Mouse (Mus musculus) thymus, adult 2 months (tissue): ENCODE results near the gene Hspg2. TPM values are rescaled to one million over a fixed set of nuclear protein-coding genes. Genes with fewer than 3 reads are reported as not detected.

Experiments used
- DNase-seq: peaks from one replicate; pipeline ENCODE4 v3.0.0; 2021
- H3K27ac ChIP-seq: fragments of 200-500 bp; 2 replicates; pipeline ENCODE4 v1.5.1; 2012; ENCODE audit warnings: low read length, control low read depth; ENCODE audit not compliant: control insufficient read depth, insufficient read depth
- H3K27me3 ChIP-seq: fragments of 200-500 bp; 2 replicates; pipeline ENCODE4 v1.6.1; 2012; ENCODE audit warnings: mild to moderate bottlenecking, low read length, moderate library complexity, mixed read lengths; ENCODE audit not compliant: control insufficient read depth, insufficient read depth
- H3K36me3 ChIP-seq: fragments of 200-500 bp; 2 replicates; pipeline ENCODE4 v1.6.1; 2012; ENCODE audit warnings: mild to moderate bottlenecking, low read length, moderate library complexity; ENCODE audit not compliant: control insufficient read depth, insufficient read depth
- H3K4me1 ChIP-seq: fragments of 200-500 bp; replicated peaks from 2 replicates; pipeline ENCODE4 v1.6.1; 2012; ENCODE audit warnings: low read length; ENCODE audit not compliant: control insufficient read depth, insufficient read depth
- H3K4me3 ChIP-seq: fragments of 200-500 bp; 2 replicates; pipeline ENCODE4 v1.5.1; 2012; ENCODE audit warnings: mild to moderate bottlenecking, low read length, control low read depth, moderate library complexity; ENCODE audit not compliant: control insufficient read depth, insufficient read depth
- CTCF ChIP-seq: fragments of 200-500 bp; IDR thresholded peaks from 2 replicates; pipeline ENCODE4 v1.5.1; 2012; ENCODE audit warnings: mild to moderate bottlenecking, control low read depth, low read length, moderate library complexity, borderline replicate concordance; ENCODE audit not compliant: control insufficient read depth, poor library complexity, insufficient read depth; ENCODE audit errors: extremely low read depth
- POLR2A ChIP-seq: fragments of 200-500 bp; IDR thresholded peaks from 2 replicates; pipeline ENCODE4 v1.6.1; 2012; ENCODE audit warnings: mild to moderate bottlenecking, low read length, control low read depth, moderate library complexity; ENCODE audit not compliant: control insufficient read depth, poor library complexity, insufficient read depth; ENCODE audit errors: extremely low read depth
- WGBS: fragments of 180-500 bp; shearing (Covaris S2); methylation state at CpG from one replicate; pipeline ENCODE4 v1.1.7; 2018; 5-methylcytosine and 5-hydroxymethylcytosine counted together
- polyA plus RNA-seq: library from polyadenylated mRNA; depleted of rRNA; stranded (reverse); fragments of >200 nt; gene quantifications from 2 replicates; pipeline ENCODE4 v1.2.3, GENCODE M21; 2012; rRNA removed

Hspg2 gene
- polyA plus RNA-seq, 1 experiment = 21.6 TPM

GRCm38 (mm10) chr4:137603449-137604171, 135.0 kb downstream of the Hspg2 start:
- H3K36me3 ChIP-seq = peaks cover 23% of the 10 kb centered on the region
- 56% methylated on average over 11 of the region's 11 CpGs for WGBS
- DNase-seq = no peak
- H3K27ac ChIP-seq = no peak overlapping the region
- TF ChIP-seq POLR2A (no peak), CTCF (no peak)
- H3K27me3 ChIP-seq = no peaks in the 10 kb centered on the region
- H3K4me1 ChIP-seq = peaks cover 3% of the 10 kb centered on the region
- no peak overlapping the region for H3K4me3 ChIP-seq

GRCm38 (mm10) chr4:137607023-137607422, 138.5 kb downstream of the Hspg2 start:
- no peak for DNase-seq
- no peaks in the 10 kb centered on the region for H3K27me3 ChIP-seq
- H3K4me1 ChIP-seq = peaks cover 10% of the 10 kb centered on the region
- TF ChIP-seq POLR2A = no peak
- no peak for TF ChIP-seq CTCF
- H3K36me3 ChIP-seq = peaks cover 43% of the 10 kb centered on the region
- H3K4me3 ChIP-seq = no peak overlapping the region
- 92% methylated on average over 2 of the region's 2 CpGs for WGBS
- no peak overlapping the region for H3K27ac ChIP-seq

GRCm38 (mm10) chr4:137609281-137609680, 140.7 kb downstream of the Hspg2 start:
- Histone ChIP-seq H3K4me1 (peaks cover 7% of the 10 kb centered on the region), H3K27me3 (no peaks in the 10 kb centered on the region), H3K27ac (no peak overlapping the region), H3K4me3 (no peak overlapping the region), H3K36me3 (peaks cover 60% of the 10 kb centered on the region)
- 35% methylated on average over 7 of the region's 7 CpGs for WGBS
- TF ChIP-seq POLR2A = no peak
- no peak for TF ChIP-seq CTCF
- DNase-seq = no peak

- peak; percentile 30 for DNase-seq
- Histone ChIP-seq H3K27me3 (no peaks in the 10 kb centered on the region), H3K4me3 (no peak overlapping the region), H3K27ac (no peak overlapping the region), H3K4me1 (peaks cover 7% of the 10 kb centered on the region), H3K36me3 (peaks cover 64% of the 10 kb centered on the region)
- TF ChIP-seq CTCF = no peak
- no peak for TF ChIP-seq POLR2A
- WGBS = 22% methylated on average over 7 of the region's 7 CpGs
Observed at GRCm38 (mm10) chr4:137609702-137610101, 141.1 kb downstream of the Hspg2 start.

GRCm38 (mm10) chr4:137610256-137610655, 141.7 kb downstream of the Hspg2 start:
- Histone ChIP-seq H3K4me3 (no peak overlapping the region), H3K4me1 (peaks cover 7% of the 10 kb centered on the region), H3K27me3 (no peaks in the 10 kb centered on the region), H3K27ac (no peak overlapping the region; the same call in 1 of the 2 replicates), H3K36me3 (peaks cover 69% of the 10 kb centered on the region)
- DNase-seq = no peak
- TF ChIP-seq CTCF (no peak), POLR2A (no peak)
- WGBS = 72% methylated on average over 15 of the region's 15 CpGs

Other genes starting within 250 kb of the Hspg2 start
- 8.4 and 9.1 TPM in 2 replicates for gene Wnt4, start 191.3 kb upstream of the Hspg2 start, polyA plus RNA-seq
- 80.3 and 94.4 TPM in 2 replicates for gene Cdc42, start 111.0 kb upstream of the Hspg2 start, polyA plus RNA-seq
- not detected in 2 replicates for gene Cela3a, start 59.0 kb upstream of the Hspg2 start, polyA plus RNA-seq
- gene Cela3b, start 38.2 kb upstream of the Hspg2 start, polyA plus RNA-seq = 1.1 and 1.4 TPM in 2 replicates
- gene 1700013G24Rik, start 15.5 kb upstream of the Hspg2 start, polyA plus RNA-seq = 0.22 TPM in 1 of 2 replicates, not detected in the other
- gene Ldlrad2, start 105.8 kb downstream of the Hspg2 start, polyA plus RNA-seq = not detected in 2 replicates
- 95.6 and 109 TPM in 2 replicates for gene Usp48, start 125.0 kb downstream of the Hspg2 start, polyA plus RNA-seq
- gene Rap1gap, start 196.0 kb downstream of the Hspg2 start, polyA plus RNA-seq = 23.5 and 26.1 TPM in 2 replicates